Mouse (Mus musculus) left cerebral cortex, adult 8-10 months (tissue): ENCODE data around the gene Rrp15. TPM values are rescaled to one million over a fixed set of nuclear protein-coding genes. Genes with fewer than 3 reads are reported as not detected.
"Not testable (repeated sequence)": the region's sequence is repeated elsewhere in the genome, so short reads cannot be mapped to it uniquely, and the experiment has no call there.

ENCODE experiments used
- DNase-seq, 2 experiments: peaks; one replicate each; pipeline ENCODE4 v3.0.0; 2022; ENCODE audit warnings: low spot score in 2 of 2
- total RNA-seq, 4 experiments: library from RNA; stranded (reverse); gene quantifications; 2 replicates each; pipeline ENCODE4 v1.2.4; 2022

Gene Rrp15
- 10 to 100 TPM; 11.2 to 15.2 (median 12.4) TPM for total RNA-seq

DNA sequence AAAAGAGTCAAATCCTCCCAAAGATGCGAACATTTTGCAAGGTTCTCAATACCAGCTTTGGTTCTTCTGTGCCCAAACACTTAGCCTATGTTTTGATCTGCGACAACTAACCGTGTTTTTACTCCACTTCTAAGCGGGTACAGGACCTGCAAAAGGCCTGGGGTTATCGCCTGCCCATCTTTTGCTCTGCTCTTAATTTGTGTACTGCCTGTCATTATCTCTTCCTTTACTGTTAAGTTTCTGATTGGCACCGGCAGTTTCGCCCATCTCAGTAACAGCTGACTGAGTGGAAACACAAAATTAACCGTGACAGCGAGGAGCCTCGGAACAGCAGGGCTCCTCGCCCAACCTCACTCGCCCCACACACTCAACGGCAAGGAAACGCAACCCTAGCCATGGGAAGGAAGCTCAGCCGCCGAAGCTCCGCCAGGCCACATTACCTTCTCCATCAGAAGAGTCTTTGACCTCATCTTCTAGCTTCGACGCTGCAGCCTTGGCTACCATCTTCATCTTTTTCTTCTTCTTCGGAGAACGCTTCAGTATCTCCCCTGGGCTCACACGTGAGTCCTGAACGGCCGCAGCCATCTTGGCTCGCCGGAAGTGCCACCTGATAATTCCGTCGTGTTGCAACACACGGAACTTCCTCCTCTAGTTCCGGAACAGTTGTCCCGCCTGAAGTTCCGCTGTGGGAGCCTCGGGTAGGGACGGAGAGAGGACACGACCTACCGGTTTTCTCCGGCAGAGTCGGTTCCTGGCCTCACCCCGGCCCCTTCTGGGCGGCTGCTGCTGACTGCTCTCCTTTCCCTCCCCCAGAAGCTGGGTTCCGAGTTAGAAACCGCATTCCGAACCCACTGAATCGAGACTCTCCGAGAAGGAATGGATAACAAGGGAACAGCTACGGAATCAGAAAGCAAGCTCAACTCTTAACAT, at the start of gene Rrp15:
TSS of gene Rrp15 (minus strand) at position 635 of the 930 bp plus-strand sequence.
- DNase-seq: peak; percentile 44 to 85

DNA sequence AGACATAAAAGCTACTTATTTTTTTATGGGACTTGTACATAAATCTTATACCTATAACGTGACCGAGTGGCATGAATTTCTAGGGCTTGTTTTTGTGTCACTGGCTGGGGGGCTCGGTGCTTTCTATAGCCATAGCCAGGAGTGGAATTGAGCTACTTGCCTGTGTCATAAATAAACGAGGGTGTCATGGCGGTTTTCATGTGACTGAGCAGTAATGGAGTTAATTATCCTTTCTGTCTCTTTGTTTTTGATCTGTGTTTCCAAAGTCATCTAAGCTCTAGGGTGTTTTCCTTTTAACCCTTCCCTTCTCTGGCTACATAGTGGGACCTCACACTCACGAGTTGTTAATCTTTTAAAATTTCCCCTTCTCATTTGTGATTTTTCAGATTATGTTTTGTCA, 48.8 kb upstream of the Rrp15 start:
- no peak for DNase-seq

DNA sequence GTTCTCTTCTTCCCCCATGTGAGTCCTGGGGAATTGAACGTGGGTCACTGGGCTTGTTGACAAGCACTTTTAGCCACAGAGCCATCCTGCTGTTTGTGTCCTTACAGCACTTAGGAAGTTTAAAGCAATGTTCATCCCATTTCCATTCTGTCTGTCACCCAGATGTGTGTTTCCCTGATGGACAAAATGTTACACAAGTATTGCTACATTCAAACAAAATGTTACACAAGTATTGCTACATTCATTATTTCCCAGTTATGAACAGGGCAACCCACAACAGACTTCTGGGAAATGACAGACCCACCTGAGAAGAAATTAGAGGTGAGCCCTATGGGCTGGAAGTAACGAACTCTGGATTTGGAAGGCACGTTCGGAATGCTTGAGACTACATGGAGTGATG, 36.2 kb upstream of the Rrp15 start:
- DNase-seq: no peak

DNA sequence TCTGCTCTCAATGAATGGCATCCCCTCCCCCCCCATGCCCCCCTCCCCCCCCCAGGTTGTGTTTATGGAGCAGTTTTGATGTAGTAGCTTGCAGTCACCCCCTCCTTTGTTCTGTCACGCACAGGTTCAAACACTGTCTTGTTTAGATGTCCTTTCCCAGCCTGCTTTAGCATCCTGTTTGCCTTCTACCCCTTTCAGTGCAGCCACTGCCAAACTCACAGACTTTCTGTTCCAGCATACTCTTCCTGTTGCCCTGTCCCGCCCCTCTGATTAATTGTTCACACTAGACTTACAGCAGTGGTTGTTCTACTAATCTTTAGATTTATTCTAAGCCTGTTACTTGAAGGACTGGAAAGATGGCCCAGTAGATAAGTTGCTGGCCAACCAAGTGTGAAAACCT, 31.7 kb upstream of the Rrp15 start:
- DNase-seq: no peak

DNA sequence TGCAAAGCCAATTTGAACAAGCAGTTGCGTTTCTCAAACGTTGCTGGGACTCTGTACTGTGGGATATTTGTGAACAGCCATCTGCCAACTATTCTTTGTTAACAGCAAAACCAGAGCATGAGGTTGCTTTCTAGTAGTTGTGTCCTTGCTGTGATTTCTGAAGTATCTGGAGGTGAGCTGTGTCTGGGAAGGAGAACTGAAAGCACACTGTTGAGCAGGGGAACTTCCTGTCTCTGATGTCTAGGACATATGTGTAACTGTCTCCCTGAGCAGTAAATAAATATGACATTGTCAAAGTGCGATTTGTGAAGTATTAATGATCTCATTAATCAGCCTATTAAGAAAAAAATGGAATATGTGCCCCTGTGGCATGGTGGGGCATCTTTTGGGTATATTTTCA, 24.0 kb upstream of the Rrp15 start:
- DNase-seq: no peak

DNA sequence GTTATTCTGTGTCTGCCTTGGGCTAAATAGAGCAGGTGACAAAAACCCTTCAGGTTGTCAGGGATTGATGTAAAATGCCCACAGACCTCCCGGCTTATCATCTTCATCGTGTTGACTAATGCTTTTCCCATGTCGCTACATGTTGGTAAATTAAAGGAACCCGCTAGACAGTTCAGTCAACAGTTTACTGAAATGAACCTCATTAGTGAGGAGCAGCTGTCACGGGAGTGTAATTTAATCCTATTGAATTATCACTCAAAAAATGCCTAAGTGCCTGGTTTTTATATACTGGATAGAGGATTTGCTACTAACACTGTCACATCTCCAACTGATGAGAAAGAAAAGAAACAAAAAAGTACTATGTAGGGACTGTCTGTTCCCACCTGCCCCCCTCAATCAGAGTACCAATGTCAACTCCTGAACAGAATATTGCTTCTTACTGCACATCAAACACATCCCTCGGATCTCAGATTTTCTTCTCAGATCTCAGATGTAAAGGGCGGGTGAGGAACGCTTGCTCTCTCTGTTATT, 23.5 kb upstream of the Rrp15 start:
- DNase-seq: no peak

DNA sequence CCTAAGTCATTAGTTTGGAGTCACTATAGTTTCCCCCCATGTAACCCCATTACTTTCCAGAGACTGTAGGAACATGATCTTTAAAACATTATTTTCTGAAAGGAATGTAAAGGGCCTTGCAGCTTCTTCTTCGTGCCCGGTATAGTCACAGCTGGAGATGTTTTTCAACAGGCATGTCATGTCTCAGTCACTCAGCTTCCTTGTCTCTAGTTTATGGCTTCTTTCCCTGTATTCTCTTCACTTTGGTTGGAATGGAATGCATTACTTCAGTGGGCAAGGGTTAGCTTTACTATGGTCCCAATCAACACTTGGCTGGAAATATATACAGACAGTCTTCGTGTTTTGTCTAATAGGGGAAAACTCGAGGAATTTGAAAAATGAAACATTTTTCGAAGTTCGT, 22.8 kb upstream of the Rrp15 start:
- DNase-seq: no peak

DNA sequence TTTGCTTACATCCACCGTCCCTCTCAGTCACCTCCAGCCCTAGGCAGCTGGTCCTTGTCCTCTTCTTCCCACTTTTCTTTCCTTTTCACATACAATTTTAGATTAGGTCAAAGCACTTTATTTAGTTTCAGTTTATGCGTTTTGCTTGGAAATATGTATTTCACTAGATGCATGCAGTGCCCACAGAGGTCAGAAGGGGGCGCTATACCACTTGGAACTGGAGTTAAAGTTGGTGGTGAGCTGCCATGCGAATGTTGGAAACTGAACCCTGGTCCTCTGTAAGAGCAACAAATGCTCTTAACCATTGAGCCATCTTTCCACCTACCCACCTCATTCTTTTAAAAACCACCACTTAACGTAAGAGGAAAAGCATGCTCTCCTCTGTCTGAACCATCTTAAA, 21.5 kb upstream of the Rrp15 start:
- no peak for DNase-seq

DNA sequence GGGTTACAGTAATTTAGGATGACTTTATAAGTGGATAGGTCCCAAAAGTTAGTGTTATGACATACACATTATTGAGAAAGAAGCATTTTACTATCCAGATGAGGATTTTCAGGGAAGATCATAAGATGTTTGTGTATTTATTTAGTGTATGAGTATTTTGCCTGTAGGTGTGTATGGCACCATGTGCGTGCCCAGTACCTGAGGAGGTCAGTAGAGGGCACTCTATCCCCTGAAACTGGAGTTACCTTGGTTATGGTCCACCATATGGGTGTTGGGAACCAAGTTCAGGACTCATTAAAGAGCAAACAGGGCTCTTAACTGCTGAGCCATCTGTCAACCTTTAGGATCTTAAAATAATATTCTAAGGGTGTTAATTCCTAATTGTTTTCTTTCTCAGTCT, 19.2 kb upstream of the Rrp15 start:
- DNase-seq: no peak

DNA sequence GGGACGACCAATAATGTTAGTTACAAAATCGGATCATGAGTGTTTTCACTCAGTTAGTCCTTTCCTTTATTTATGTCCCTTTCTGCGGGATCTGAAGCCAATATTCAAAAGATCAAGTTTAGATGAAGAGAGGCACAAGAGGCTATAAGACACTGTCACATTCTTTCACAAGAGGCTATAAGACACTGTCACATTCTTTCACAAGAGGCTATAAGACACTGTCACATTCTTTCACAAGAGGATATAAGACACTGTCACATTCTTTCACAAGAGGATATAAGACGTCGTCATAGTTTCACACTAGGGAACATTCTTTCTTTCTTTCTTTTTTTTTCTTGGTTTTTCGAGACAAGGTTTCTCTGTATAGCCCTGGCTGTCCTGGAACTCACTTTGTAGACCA, 14.3 kb upstream of the Rrp15 start:
- DNase-seq: not testable (repeated sequence)

DNA sequence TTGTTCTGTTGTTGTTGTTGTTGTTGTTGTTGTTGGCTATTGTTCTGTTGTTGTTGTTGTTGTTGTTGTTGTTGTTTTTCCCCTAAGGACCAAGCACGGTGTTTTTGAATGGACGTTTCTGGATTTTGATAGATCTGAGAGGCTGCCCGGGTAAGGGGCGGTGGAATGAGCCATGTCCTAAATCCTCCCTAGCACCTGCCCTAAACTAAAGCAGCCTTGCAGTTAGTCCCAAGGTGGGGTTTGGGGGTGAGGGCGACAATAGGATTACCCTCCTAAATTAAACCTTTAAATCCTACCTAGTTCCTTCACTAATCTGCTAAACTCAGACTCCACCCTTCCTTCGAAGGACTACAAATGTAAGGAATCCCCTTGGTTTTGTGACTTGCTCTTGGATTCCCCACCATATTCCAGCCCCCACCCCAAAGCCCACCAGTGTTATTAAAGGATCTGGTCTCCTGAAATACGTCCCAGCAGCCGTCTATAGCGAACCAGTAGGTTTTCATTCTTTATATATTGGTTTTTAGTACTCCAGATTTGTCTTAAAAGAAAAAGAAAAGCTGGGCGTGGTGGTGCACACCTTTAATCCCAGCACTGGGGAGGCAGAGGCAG, 621 bp upstream of the Rrp15 start:
- DNase-seq: no peak

DNA sequence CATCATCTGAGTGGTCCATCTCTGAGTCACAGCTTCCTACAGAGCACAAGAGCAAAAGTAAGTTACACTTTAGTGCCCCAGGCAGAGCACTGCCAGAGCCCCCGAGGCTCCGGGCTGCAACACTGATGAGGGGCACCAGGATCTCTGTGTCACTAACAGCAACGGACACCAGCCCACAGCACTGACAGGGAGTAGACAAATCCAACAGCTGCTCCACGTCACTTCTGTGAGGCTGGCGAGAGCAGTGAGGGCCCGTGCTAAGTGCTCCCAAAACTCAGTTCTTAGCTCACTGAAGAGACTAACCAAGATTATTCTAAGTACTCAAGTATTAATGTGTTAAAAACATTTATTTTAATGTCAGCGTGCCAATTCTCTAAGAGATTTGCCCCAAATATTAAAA, 9.3 kb downstream of the Rrp15 start:
- DNase-seq: no peak

DNA sequence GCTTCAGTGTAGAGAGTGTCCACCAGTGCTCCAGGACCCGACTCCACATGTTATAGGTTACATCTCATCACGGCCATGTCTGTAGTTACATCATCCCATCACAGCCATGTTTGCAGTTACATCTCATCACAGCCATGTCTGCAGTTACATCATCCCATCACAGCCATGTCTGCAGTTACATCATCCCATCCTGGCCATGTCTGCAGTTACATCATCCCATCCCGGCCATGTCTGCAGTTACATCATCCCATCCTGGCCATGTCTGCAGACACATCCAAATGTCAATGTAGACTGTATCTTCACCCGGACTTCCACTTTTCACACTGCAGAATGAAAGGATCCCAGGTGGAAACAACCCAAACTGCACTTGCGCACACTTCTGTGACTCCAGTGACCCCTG, 13.6 kb downstream of the Rrp15 start:
- DNase-seq: no peak

DNA sequence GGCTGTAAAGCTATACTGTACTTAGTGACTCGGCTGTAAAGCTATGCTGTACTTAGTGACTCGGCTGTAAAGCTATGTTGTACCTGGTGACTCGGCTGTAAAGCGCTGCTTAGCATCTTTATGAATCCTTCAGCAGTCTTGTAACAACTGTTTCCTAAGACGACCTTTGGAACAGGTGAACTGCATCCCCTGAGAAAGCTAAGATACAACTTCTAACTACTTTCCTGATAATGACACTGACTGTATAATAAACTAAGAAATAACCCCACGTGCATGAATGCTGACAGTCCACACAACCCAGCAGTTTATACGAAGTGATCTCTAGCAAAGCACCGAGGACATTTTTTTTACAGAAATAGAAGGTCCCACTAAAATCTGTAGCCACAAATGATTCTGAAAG, 16.1 kb downstream of the Rrp15 start:
- DNase-seq: no peak

DNA sequence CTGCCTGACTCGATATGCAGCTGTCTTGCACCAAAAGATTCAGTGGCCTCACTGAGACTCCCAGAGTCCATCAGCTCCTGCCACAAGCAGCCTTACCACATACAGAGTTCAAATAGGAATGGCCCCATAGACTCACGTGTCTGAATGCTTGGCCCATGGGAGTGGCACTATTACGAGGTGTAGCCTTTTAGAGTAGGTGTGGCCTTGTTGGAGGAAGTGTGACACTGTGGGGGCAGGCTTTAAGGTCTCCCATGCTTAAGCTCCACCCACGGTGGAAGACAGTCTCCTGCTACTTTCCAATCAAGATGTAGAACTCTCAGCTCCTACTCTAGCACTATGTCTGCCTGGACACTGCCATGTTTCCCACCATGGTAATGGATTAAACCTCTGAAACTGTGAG, 20.4 kb downstream of the Rrp15 start:
- no peak for DNase-seq

DNA sequence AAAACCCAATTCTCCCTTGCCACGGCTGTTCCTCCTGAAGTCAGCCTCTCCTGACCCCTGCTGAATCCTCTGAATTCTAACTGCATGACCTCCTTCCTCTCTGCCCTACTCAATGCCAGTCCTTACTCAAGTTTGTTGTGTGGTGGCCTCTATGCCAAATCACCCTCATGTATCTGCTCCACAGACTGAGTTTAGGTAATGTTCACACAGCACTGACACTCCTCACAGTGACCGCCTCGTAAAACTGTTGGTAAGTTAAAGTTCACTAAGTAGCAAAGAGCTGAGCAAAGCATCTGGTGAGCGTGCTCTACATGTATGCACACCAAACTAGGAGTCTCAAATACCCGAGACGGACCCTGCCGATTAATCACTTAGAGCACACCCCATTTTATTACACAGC, 23.0 kb downstream of the Rrp15 start:
- no peak for DNase-seq

DNA sequence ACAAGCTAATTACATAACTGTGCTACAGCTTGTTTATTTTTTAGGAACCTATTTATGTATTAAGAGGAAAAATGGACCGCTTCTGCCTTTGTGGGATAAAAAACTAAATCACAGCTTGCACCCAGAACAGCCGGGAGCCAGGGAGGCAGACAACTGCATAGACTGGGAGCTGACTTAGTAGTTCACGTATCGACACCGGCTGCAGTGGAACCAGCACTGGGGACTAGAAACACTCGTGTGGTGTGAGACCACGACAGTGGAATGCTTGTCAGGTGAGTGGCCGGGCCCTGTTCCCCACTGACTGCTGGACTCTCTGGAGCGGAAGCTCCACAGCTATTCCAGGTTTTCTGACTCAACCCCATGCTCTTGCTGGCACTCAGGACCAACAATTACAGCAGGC, 26.9 kb downstream of the Rrp15 start:
- no peak for DNase-seq

DNA sequence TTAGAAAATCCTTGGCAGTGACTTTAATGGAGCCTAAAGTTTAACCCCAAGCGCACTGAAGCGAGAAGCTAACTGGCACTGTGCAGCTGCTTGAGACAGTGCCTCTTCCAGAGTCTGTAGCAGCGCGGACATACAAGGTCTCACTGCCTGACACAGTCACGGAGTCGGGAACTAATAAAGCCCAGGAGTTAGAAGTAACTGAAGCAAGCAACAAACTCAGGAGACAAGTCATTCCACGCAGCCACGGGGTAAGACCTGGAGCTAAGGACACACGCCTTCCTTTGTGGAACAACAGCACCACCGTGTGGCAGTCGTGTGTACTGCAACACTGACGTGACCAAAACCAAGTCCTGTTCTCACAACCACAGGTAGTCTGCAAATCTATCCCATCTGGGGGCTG, 27.3 kb downstream of the Rrp15 start:
- peak; percentile 41 to 93 for DNase-seq

DNA sequence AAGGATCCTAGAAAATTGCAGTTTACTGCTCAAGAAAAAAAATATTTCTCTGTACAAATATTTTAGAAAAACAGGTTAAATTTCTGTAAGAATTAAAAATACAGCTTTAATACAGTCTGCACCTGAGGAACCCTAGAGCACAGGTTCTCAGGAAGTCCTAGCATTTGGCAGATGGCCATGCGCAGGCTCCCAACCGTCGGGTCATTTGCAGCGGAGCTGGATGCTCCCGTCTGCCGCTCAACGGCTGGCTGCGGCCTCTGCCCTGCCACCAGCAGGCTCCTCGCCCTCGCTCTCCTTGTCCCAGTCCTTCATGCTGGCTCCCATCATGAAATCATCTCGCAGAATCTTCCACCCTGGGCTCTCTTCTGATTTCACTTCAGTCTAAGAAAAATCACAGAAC, 28.0 kb downstream of the Rrp15 start:
- DNase-seq: no peak

DNA sequence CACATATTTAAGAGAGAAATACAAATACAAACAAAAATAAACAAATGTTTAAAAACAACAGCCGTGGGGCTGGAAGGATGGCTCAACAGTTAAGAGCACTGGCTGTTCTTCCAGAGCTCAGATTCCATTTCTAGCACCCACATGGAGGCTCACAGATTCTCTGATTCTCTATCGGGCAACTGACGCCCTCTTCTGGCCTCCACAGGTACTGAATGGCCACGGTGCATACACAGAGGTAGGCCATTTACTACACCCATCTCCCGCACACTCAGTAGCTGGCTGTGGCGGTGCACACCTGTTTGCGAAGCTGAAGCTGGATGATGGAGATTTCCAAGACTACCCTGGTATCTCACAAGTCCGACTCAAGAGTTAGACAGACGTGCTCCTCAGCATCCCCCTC, 29.4 kb downstream of the Rrp15 start:
- DNase-seq: no peak

DNA sequence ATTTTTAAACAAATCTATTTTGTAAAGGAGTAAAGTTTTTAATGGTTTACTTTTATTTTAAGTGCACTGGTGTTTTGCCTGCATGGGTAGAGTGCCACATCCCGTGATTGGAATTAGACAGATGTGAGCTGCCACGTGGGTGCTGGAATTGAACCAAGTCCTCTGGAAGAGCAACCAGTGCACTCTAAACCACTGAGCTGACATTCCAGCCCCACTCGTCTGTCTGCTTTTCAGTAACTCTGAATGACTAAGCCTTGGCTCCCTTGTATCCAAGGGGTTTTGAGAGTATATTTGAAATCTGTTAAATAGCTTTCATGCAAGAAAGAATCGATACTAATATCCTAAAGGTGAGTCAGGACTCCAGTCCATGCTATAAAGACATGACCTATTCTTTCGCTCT, 30.3 kb downstream of the Rrp15 start:
- no peak for DNase-seq

DNA sequence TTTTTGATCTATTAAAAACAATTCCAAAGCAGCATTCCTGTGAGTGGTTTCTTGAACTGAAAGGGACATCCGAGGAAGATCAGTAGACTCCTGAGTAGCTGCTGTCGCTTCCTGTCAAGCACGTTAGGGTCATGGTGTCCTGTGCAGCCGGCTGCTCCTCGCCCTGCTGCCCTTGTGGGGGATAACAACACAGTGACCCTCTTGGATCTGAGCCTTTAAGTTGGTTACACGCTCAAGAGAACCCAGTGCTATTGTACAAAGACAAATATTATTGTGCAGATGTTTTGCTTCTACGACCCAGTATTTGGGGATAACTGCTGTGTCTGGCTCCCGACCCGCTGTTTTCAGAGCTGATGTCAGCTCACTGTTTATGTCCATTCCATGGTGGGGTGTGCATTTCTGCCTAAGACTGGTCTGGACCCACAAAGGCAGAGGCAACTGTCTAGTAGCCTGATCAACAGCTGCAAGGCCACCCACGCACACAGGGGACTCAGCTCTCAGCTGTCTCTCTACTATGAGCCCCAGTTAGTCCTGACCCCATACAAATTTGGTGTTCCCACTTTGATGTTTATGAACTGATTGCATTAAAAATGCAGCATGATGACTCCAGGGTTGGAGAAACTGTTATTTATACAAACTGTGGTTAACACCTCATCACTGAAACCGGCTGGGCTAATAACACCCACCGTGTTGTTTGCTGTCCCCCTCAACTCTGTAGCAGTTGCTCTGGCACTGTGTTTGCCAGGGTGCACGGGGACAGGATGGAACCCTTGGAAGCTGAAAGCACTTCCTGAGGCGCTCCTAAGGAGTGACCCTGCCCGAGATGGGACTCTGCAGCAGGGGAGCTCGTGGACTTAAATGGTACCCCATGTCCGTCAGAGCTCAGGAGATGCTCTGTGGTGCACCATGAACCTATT, 33.9 kb downstream of the Rrp15 start:
- no peak for DNase-seq
